Mouse (Mus musculus) right cerebral cortex, postnatal 25 days (tissue): ENCODE results near the gene Defb43.
A peak's percentile ranks its signal among the peaks of the same experiment; 100 is the strongest.

ENCODE experiments used
- DNase-seq: peaks from one replicate; pipeline ENCODE4 v3.0.0; 2022

Defb43 gene

GRCm38 (mm10) chr14:63011471-63011870, at the start of gene Defb43:
Gene Defb43, plus strand, starts transcription at chr14:63011771.
- DNase-seq: no peak

GRCm38 (mm10) chr14:62963632-62964031, 47.9 kb upstream of the Defb43 start:
- no peak for DNase-seq

- no peak for DNase-seq
These were observed 46.2 kb upstream of the Defb43 start for GRCm38 (mm10) chr14:62965342-62965741.

GRCm38 (mm10) chr14:62965811-62966520, 45.6 kb upstream of the Defb43 start:
- no peak for DNase-seq

- DNase-seq: peak; percentile 15
These were observed 36.5 kb upstream of the Defb43 start for GRCm38 (mm10) chr14:62975046-62975445.

- no peak for DNase-seq
These were observed 31.8 kb upstream of the Defb43 start for GRCm38 (mm10) chr14:62979815-62980214.

GRCm38 (mm10) chr14:62984410-62984809, 27.2 kb upstream of the Defb43 start, which contains the start of gene Defb48:
Gene Defb48, minus strand, starts transcription at chr14:62984510.
- DNase-seq: no peak

GRCm38 (mm10) chr14:62991271-62991670, 20.3 kb upstream of the Defb43 start:
- DNase-seq: no peak

GRCm38 (mm10) chr14:62991849-62992510, 19.6 kb upstream of the Defb43 start:
- DNase-seq: no peak

GRCm38 (mm10) chr14:62997777-62998176, 13.8 kb upstream of the Defb43 start, which contains the start of gene Defb47:
Gene Defb47, plus strand, starts transcription at chr14:62998077.
- no peak for DNase-seq

- DNase-seq: no peak
These were observed 12.6 kb upstream of the Defb43 start for GRCm38 (mm10) chr14:62998977-62999376.

- no peak for DNase-seq
These were observed 9.0 kb upstream of the Defb43 start for GRCm38 (mm10) chr14:63002588-63002987.

GRCm38 (mm10) chr14:63013082-63013481, 1.5 kb downstream of the Defb43 start:
- DNase-seq: no peak

GRCm38 (mm10) chr14:63014667-63015066, 3.1 kb downstream of the Defb43 start:
- no peak for DNase-seq

GRCm38 (mm10) chr14:63020524-63021156, 9.1 kb downstream of the Defb43 start:
- DNase-seq: peak; percentile 11

- no peak for DNase-seq
These were observed 35.1 kb downstream of the Defb43 start, which contains the start of gene Defb42 for GRCm38 (mm10) chr14:63046691-63047090. Gene Defb42, plus strand, starts transcription at chr14:63046991.

GRCm38 (mm10) chr14:63049910-63050370, 38.4 kb downstream of the Defb43 start, which contains the start of gene Defb30:
Gene Defb30, minus strand, starts transcription at chr14:63049960.
- DNase-seq: no peak

GRCm38 (mm10) chr14:63050769-63051168, 39.2 kb downstream of the Defb43 start:
- DNase-seq: peak; percentile 14

GRCm38 (mm10) chr14:63054729-63055128, 43.2 kb downstream of the Defb43 start:
- DNase-seq: peak; percentile 5

GRCm38 (mm10) chr14:63060361-63060760, 48.8 kb downstream of the Defb43 start:
- DNase-seq: no peak

- DNase-seq: no peak
These were observed 50.6 kb downstream of the Defb43 start for GRCm38 (mm10) chr14:63062184-63062583.

- DNase-seq: no peak
These were observed 53.8 kb downstream of the Defb43 start for GRCm38 (mm10) chr14:63065391-63065790.

- peak; percentile 30 for DNase-seq
These were observed 55.2 kb downstream of the Defb43 start for GRCm38 (mm10) chr14:63066630-63067310.
